Mouse (Mus musculus): ENCODE measurements at regions not wholly inside any gene's neighbourhood (a gene's known extent, or its start where the extent isn't known, plus 50 kb on each side); places are given as distances from the start of the nearest gene placed in this dataset.

- Histone ChIP-seq H3K27ac (ENCODE audit: insufficient read depth, low read depth, low read length) (no peak overlapping the region), H3K4me3 (ENCODE audit: low read depth, low read length) (no peak overlapping the region), H3K4me1 (ENCODE audit: control insufficient read depth, insufficient read depth, insufficient read length, low read length) (no peaks in the 10 kb centered on the region), H3K36me3 (ENCODE audit: control insufficient read depth, insufficient read depth, low read length) (no peaks in the 10 kb centered on the region), H3K27me3 (ENCODE audit: control insufficient read depth, insufficient read depth, low read length) (no peaks in the 10 kb centered on the region; the same call in 1 of the 2 replicates)
- 47% methylated on average over 13 of the region's 13 CpGs for WGBS
- no peak for TF ChIP-seq CTCF (IDR thresholded peaks at IDR 0.05; ENCODE audit: extremely low read depth, insufficient read length, insufficient replicate concordance, low read depth, low read length)
- no peak for TF ChIP-seq POLR2A (IDR thresholded peaks at IDR 0.05; ENCODE audit: low read depth, low read length)
These were observed 76.9 kb downstream of the Zbtb18 start for GRCm38 (mm10) chr1:177518897-177519513.

GRCm38 (mm10) chr1:177521110-177521509 is 79.0 kb downstream of the Zbtb18 start:
- no peak for TF ChIP-seq POLR2A (IDR thresholded peaks at IDR 0.05; ENCODE audit: low read depth, low read length)
- no peak for TF ChIP-seq CTCF (IDR thresholded peaks at IDR 0.05; ENCODE audit: extremely low read depth, insufficient read length, insufficient replicate concordance, low read depth, low read length)

GRCm38 (mm10) chr1:177525141-177525540 is 83.0 kb downstream of the Zbtb18 start:
- TF ChIP-seq CTCF (IDR thresholded peaks at IDR 0.05; ENCODE audit: extremely low read depth, insufficient read length, insufficient replicate concordance, low read depth, low read length) (no peak), POLR2A (IDR thresholded peaks at IDR 0.05; ENCODE audit: low read depth, low read length) (no peak)
- no peaks in the 10 kb centered on the region for H3K4me1 ChIP-seq (ENCODE audit: control insufficient read depth, insufficient read depth, insufficient read length, low read length)
- H3K27ac ChIP-seq (ENCODE audit: insufficient read depth, low read depth, low read length) = no peak overlapping the region
- H3K27me3 ChIP-seq (ENCODE audit: control insufficient read depth, insufficient read depth, low read length) = no peaks in the 10 kb centered on the region; the same call in 1 of the 2 replicates
- H3K36me3 ChIP-seq (ENCODE audit: control insufficient read depth, insufficient read depth, low read length) = no peaks in the 10 kb centered on the region
- H3K4me3 ChIP-seq (ENCODE audit: low read depth, low read length) = no peak overlapping the region
- WGBS = 74% methylated on average over 6 of the region's 6 CpGs

More at GRCm38 (mm10) chr1:177521110-177521509, 79.0 kb downstream of the Zbtb18 start:
- Histone ChIP-seq H3K27ac (ENCODE audit: insufficient read depth, low read depth, low read length) (no peak overlapping the region), H3K27me3 (ENCODE audit: control insufficient read depth, insufficient read depth, low read length) (no peaks in the 10 kb centered on the region; the same call in 1 of the 2 replicates), H3K36me3 (ENCODE audit: control insufficient read depth, insufficient read depth, low read length) (no peaks in the 10 kb centered on the region), H3K4me3 (ENCODE audit: low read depth, low read length) (no peak overlapping the region), H3K4me1 (ENCODE audit: control insufficient read depth, insufficient read depth, insufficient read length, low read length) (no peaks in the 10 kb centered on the region)
- WGBS = 70% methylated on average over 2 of the region's 2 CpGs

- H3K4me3 ChIP-seq (ENCODE audit: low read depth, low read length) = no peak overlapping the region
- TF ChIP-seq CTCF (IDR thresholded peaks at IDR 0.05; ENCODE audit: extremely low read depth, insufficient read length, insufficient replicate concordance, low read depth, low read length) (no peak), POLR2A (IDR thresholded peaks at IDR 0.05; ENCODE audit: low read depth, low read length) (no peak)
- no peaks in the 10 kb centered on the region for H3K27me3 ChIP-seq (ENCODE audit: control insufficient read depth, insufficient read depth, low read length)
- no peaks in the 10 kb centered on the region for H3K36me3 ChIP-seq (ENCODE audit: control insufficient read depth, insufficient read depth, low read length)
- 59% methylated on average over 2 of the region's 2 CpGs for WGBS
- H3K4me1 ChIP-seq (ENCODE audit: control insufficient read depth, insufficient read depth, insufficient read length, low read length) = no peaks in the 10 kb centered on the region
- H3K27ac ChIP-seq (ENCODE audit: insufficient read depth, low read depth, low read length) = no peak overlapping the region
These were observed 89.6 kb downstream of the Zbtb18 start for GRCm38 (mm10) chr1:177531791-177532190.

GRCm38 (mm10) chr1:177532656-177533055 is 90.5 kb downstream of the Zbtb18 start:
- Histone ChIP-seq H3K27me3 (ENCODE audit: control insufficient read depth, insufficient read depth, low read length) (no peaks in the 10 kb centered on the region), H3K36me3 (ENCODE audit: control insufficient read depth, insufficient read depth, low read length) (no peaks in the 10 kb centered on the region), H3K4me1 (ENCODE audit: control insufficient read depth, insufficient read depth, insufficient read length, low read length) (no peaks in the 10 kb centered on the region), H3K27ac (ENCODE audit: insufficient read depth, low read depth, low read length) (no peak overlapping the region), H3K4me3 (ENCODE audit: low read depth, low read length) (no peak overlapping the region)
- 67% methylated on average over 2 of the region's 2 CpGs for WGBS
- no peak for TF ChIP-seq POLR2A (IDR thresholded peaks at IDR 0.05; ENCODE audit: low read depth, low read length)
- no peak for TF ChIP-seq CTCF (IDR thresholded peaks at IDR 0.05; ENCODE audit: extremely low read depth, insufficient read length, insufficient replicate concordance, low read depth, low read length)

- 60% methylated on average over 2 of the region's 2 CpGs for WGBS
- no peaks in the 10 kb centered on the region for H3K27me3 ChIP-seq (ENCODE audit: control insufficient read depth, insufficient read depth, low read length)
- TF ChIP-seq POLR2A (IDR thresholded peaks at IDR 0.05; ENCODE audit: low read depth, low read length) (no peak), CTCF (IDR thresholded peaks at IDR 0.05; ENCODE audit: extremely low read depth, insufficient read length, insufficient replicate concordance, low read depth, low read length) (no peak)
These were observed 91.2 kb downstream of the Zbtb18 start for GRCm38 (mm10) chr1:177533332-177533731.

GRCm38 (mm10) chr1:177545031-177545735 is 103.0 kb downstream of the Zbtb18 start:
- H3K4me1 ChIP-seq (ENCODE audit: control insufficient read depth, insufficient read depth, insufficient read length, low read length) = no peaks in the 10 kb centered on the region
- TF ChIP-seq POLR2A (IDR thresholded peaks at IDR 0.05; ENCODE audit: low read depth, low read length) = no peak
- no peak for TF ChIP-seq CTCF (IDR thresholded peaks at IDR 0.05; ENCODE audit: extremely low read depth, insufficient read length, insufficient replicate concordance, low read depth, low read length)
- 90% methylated on average over 15 of the region's 15 CpGs for WGBS

More at GRCm38 (mm10) chr1:177533332-177533731, 91.2 kb downstream of the Zbtb18 start:
- Histone ChIP-seq H3K4me3 (ENCODE audit: low read depth, low read length) (no peak overlapping the region), H3K4me1 (ENCODE audit: control insufficient read depth, insufficient read depth, insufficient read length, low read length) (no peaks in the 10 kb centered on the region), H3K27ac (ENCODE audit: insufficient read depth, low read depth, low read length) (no peak overlapping the region), H3K36me3 (ENCODE audit: control insufficient read depth, insufficient read depth, low read length) (no peaks in the 10 kb centered on the region)

More at GRCm38 (mm10) chr1:177545031-177545735, 103.0 kb downstream of the Zbtb18 start:
- H3K27ac ChIP-seq (ENCODE audit: insufficient read depth, low read depth, low read length) = no peak overlapping the region
- no peak overlapping the region for H3K4me3 ChIP-seq (ENCODE audit: low read depth, low read length)
- H3K27me3 ChIP-seq (ENCODE audit: control insufficient read depth, insufficient read depth, low read length) = no peaks in the 10 kb centered on the region
- H3K36me3 ChIP-seq (ENCODE audit: control insufficient read depth, insufficient read depth, low read length) = no peaks in the 10 kb centered on the region
